Mouse (Mus musculus) inflammation-experienced regulatory T-cells, adult 6 months (primary cell): ENCODE data around the gene Arl8b. TPM values are rescaled to one million over a fixed set of nuclear protein-coding genes. Genes with fewer than 3 reads are reported as not detected.

Experiments used
- ATAC-seq: one replicate; pipeline ENCODE4 v1.8.0; 2017
- polyA plus RNA-seq, 3 experiments: library from polyadenylated mRNA; unstranded; fragments of 100-300 nt; shearing (Covaris generic); gene quantifications; one replicate each; pipeline ENCODE4 v1.2.1; 2017

Arl8b gene
- polyA plus RNA-seq = 10 to 100 TPM; 44.3 to 47.1 (median 46.0) TPM

GRCm38 (mm10) chr6:108782526-108783183 lies at the start of gene Arl8b:
Gene Arl8b, plus strand, starts transcription at chr6:108783099.
- peak; percentile 84 for ATAC-seq

DNA sequence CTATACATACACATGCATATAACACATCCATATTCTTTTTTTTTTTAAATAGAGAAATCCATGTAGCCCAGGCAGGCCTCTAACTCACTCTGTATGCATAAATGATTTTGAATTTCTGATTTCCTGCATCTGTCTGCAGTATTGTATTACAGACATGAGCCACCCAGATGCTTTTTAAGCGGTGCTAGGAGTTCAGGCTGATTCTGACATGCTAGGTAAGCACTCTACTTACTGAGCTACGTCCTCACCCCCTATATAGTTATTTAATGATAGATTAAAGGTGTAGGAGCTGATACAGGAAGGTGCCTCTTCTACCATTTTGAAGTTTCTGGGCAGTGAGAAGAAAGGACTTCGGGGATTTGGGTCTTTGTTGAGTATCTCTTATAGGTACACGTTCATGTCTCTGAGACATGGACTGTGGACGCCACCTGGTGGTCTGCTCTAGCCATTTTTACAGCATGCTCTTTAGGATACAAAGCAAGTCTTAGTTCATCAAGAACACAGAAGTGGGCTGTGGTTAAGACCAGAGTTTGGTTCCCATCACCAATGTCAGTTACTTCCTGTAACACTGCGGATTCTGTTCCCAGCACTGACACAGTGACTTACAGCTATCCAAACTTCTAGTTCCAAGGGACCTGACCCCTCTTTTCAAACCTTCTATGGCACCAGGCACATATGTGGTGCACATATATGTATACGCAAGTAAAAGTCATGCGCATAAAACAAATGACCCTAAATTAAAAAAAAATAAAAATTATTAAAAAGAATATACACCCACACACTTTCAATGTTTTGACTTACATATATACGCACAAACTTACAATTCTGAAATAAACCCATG lies 46.8 kb upstream of the Arl8b start:
- ATAC-seq = peak; percentile 89

GRCm38 (mm10) chr6:108738463-108739203 lies 44.3 kb upstream of the Arl8b start:
- ATAC-seq = no peak

GRCm38 (mm10) chr6:108740579-108740978 lies 42.3 kb upstream of the Arl8b start:
- ATAC-seq = no peak

- no peak for ATAC-seq
These were observed 39.2 kb upstream of the Arl8b start for GRCm38 (mm10) chr6:108743730-108744129.

DNA sequence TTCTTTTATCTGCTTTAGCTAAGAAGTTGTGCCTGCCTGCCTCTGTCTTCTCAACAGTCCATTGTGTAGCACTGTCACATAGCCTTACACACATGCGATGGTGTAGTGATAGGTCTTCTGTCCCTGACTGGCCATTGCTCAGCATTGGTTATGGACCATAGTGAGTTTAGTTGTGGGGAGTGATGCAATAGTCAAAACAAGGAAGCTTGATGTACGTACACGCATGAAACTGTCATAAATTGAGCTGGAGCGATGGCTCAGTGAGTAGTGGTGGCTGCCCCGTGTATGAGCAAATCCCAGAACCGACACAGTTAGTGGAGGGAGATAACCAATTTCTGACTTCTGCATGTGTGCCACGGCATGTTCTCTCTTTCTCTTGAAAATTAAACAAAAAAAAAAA lies 31.6 kb upstream of the Arl8b start:
- ATAC-seq = no peak

DNA sequence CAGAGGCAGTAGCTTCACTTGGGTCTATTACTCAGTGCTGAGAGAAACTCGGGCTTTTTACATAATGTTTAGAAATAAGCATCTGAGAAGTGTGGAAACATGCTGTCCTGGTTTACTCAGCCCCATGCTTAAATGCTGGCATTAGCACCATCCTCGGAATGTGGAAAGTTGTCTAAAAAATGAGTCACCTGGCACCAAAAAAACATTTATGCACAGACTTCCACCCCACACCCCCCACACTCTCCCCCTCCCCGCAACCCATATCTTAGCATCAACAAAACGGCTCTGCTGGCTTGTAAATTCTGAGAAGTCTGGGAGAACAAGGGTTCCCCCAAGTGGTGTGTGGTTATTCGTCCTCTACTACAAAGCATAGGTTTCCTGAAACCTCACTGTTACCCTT lies 30.5 kb upstream of the Arl8b start:
- no peak for ATAC-seq

GRCm38 (mm10) chr6:108753536-108753935 lies 29.4 kb upstream of the Arl8b start:
- no peak for ATAC-seq

DNA sequence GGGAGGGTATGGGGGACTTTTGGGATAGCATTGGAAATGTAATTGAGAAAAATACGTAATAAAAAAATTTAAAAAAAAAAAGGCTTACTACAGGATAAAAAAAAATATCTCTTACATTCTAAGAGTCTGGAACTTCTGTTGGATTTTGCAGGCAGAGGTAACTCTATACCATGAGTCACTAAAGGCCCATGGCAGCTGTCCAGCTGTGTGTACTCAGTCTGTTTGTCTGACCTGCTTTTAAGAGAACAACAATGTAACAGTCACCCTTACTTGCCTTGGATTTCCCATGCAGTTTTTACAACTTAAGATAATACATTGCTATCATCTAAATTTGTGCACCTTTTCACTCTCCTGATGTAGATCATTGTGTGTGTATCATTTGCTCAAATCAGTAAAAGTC lies 28.5 kb upstream of the Arl8b start:
- ATAC-seq = no peak

- ATAC-seq = no peak
These were observed 27.0 kb upstream of the Arl8b start for GRCm38 (mm10) chr6:108755936-108756335.

GRCm38 (mm10) chr6:108758997-108759697 lies 23.8 kb upstream of the Arl8b start:
- ATAC-seq = no peak

DNA sequence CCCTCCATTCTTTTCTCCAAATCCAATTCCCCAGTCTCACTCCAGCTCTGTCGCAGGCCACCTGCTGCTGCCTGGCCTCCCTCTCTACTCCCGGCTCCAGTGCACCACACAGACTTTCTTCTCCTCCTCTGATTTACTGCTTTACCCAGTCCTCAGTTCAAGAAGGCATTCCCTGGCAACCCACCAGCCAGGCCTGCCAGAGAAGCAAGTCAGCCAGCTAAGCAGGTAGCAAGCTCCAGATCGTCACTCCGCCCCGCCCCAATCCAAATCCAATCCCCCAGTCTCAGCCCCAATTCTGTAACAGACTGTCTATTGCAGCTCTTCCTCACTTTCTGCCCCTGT lies 23.2 kb upstream of the Arl8b start:
- ATAC-seq = no peak

DNA sequence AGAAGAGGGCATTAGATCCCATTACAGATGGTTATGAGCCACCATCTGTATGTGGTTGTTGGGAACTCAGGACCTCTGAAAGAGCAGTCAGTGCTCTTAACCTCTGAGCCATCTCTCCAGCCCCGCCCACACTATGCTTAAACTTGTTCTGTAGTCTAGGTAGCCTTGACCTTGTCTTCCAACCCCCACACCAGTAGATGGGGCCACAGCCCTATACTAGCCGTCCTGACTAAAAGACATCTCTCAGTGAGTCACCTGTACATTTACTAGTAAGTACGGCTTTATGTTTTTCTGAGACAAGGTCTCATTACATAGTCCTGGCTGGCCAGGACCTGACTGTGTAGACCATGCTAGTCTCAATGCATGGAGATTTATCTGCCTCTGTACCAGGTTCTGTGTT lies 12.0 kb upstream of the Arl8b start:
- ATAC-seq = no peak

DNA sequence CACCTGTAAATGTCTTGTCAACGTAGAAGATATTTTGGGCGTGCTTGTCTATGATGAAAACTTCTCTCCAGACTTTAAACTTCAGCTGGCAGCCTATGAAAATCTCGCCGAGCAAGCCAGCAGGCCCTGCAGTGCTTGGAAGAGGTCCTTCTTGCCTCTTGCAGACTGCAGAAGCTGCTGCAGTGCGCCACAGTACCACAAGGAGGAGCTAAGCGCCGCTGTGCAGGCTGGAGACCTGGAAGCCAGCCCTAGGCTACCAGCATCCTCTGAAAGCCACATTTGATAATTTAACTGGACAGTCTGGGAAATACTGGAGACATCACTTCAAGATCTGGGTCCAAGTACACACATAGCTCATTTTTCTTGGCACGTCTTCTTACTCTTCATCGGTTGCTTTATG lies 10.0 kb upstream of the Arl8b start:
- peak; percentile 96 for ATAC-seq

DNA sequence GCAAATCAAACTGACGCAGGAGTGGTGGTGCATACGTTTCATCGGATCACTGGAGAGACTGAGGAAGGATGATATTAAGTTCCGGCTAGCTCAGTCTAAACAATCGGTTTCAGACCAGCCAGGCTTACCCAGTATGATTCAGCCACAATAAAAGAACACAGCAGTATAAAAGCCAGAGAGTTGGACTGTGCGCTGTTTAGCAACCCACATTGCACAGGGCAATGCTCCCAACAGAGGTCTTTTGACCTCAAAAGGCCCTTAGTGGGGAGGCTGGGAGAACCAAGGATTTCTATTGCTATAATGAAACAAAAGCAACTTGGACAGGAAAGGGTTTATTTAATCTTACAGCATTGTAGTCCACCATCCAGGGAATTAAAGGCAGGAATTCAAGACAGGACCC lies 9.4 kb upstream of the Arl8b start:
- ATAC-seq = no peak

GRCm38 (mm10) chr6:108776274-108776673 lies 6.6 kb upstream of the Arl8b start:
- no peak for ATAC-seq

DNA sequence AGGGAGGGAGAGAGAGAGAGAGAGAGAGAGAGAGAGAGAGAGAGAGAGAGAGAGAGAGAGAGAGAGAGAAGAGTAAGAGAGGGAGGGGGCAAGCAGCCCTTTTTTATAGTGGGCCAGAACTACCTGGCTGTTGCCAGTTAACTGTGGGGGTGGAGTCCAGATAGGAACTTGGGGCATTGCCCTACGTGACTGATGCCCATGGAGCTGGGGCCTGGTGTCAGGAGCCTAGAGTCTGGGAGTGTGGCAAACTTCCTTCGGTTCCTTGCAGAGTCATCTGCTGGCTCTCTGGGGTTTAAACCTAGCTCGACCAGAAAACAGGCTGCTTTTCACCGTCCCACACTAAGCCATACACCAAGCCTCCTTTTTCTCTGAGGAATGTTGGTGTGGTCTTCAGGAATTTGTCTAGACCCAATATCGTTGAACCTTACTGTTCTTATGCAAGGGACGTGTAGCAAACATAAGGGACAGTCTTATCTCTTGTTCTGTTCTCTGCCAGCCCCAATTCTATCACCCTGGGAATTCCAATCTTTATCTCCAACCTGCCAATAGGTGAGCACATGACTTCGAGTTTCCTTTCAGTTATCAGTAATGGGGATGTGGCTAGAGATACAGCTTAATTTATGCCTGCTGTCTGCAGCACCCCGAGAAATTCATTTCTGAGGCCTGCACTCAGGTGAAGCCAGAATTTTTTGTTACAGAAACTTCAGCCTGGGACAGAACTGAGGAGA lies 5.2 kb upstream of the Arl8b start:
- no peak for ATAC-seq

DNA sequence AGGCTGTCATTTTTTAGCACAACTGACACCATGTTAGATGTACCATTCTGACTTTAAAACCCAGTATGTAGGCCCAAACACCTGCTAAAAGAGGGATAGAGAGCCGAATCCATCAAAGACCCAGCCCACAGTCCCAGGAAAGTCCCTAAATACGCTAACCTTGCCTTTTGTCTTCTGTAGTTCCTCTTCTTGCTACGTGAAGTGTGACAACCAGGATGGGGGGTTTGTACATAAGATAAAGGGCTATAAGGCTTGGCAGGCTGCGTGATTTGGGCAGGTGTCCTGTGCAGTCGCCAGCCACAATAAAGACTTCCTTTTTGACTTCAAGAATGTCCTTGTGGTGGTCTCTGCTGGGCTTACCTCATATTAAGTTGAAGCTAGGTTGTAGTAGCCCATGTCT lies 4.5 kb upstream of the Arl8b start:
- no peak for ATAC-seq

GRCm38 (mm10) chr6:108781865-108782264 lies 1.0 kb upstream of the Arl8b start:
- no peak for ATAC-seq

DNA sequence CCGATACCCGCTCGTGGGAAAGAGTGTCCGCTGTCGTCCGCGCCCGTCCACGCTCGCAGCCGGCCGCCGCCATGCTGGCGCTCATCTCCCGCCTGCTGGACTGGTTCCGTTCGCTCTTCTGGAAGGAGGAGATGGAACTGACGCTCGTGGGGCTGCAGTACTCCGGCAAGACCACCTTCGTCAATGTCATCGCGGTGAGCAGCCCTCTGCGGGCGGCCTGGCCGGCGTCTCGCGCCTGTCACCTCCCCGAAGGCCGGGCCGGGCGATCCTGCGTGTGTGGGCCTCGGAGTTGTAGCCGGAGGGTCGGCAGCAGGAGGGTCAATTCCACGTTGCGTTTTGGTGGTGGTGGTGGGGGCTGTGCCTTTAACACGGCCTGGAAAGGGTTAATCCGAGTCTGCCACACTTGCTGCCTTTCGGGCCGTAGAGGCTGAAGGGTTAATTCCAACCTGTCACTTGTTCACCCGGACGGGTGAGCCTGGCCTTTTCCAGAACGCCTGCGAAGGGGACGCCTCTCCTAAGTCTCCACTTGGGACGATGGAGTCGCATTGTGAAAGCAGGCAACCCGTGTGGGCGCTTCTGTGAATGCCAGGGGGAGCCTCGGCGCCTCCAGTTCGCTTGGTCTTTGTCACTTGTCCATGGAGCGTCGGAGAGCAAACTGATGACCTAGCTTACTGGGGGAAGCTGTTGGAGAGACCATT lies 434 bp downstream of the Arl8b start:
- peak; percentile 37 for ATAC-seq

- no peak for ATAC-seq
These were observed 1.2 kb downstream of the Arl8b start for GRCm38 (mm10) chr6:108784056-108784455.

DNA sequence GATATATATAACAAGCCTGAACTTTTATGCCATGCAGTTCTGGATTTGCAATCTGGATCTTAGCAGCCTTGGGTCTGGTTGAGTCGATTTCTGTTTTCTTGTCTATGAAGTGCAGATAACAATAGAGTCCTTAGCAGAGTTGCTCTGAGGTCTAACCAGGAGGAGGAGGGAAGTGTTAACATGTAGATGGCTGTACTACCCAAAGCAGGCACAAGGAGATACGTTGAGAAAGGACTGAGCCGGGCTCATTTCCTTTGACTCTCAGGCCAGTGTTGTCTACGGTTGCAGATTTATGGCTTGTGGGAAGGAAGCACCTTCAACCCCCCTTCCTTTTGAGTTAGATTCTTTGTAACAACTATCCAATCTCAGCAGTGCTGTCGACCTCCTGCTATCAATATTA lies 1.9 kb downstream of the Arl8b start:
- peak; percentile 46 for ATAC-seq
